Mouse (Mus musculus): ENCODE data around the gene Gal3st2b.
"Not testable (repeated sequence)": the region's sequence is repeated elsewhere in the genome, so short reads cannot be mapped to it uniquely, and the experiment has no call there.

Gal3st2b gene

DNA sequence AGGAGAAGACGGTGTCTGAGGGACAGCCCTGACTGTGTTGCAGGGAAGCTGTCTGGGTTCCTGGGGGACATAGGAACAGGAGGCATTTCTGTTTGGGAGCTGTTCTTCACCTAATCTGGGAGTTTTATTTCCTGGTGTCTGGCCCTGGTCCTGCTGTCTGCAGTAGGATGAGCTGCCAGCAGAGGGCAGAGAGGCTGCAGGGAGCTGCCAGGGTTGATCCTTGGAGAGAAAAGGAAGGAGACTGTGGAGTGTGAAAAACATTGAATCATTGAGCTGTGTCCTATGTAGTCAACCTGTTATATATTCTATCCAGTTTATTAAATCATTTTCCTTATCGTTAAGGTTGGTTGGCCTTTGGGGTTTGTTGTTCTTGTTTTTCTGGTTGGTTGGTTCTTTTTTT is 62.8 kb downstream of the Gal3st2b start:
- DNase-seq (ENCODE audit: low spot score in 2 of 2): not testable (repeated sequence)

DNA sequence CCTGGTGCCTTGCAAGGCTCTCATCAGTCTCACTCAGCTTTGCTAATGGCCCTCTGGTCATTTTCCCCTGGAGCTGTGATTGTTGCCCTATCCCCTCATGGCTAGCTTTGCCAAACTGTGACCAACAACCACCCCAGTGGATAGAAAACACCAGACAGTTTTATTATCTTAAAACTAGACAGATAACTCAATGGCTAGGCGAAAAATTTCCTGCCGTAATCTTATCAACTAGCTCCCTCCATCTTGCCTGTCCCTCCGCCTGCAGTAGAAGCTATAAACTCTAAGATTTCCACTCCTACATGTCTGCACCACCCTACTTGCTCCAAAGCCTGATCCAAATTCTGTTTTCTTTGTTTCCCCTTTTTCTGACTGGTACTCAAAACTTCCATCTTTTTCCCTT is 68.1 kb downstream of the Gal3st2b start:
- no peak for DNase-seq (ENCODE audit: low spot score in 2 of 2)

GRCm38 (mm10) chr1:93988786-93989185 is 70.7 kb downstream of the Gal3st2b start:
- no peak for DNase-seq (ENCODE audit: low spot score in 2 of 2)

- DNase-seq (ENCODE audit: low spot score in 2 of 2): not testable (repeated sequence)
Measured at GRCm38 (mm10) chr1:93990209-93990608, 72.1 kb downstream of the Gal3st2b start, which contains the start of gene Gal3st2c. Gene Gal3st2c, plus strand, starts transcription at chr1:93990509.

- not testable (repeated sequence) for DNase-seq (ENCODE audit: low spot score in 2 of 2)
Measured at GRCm38 (mm10) chr1:93991068-93991467, 73.0 kb downstream of the Gal3st2b start.

DNA sequence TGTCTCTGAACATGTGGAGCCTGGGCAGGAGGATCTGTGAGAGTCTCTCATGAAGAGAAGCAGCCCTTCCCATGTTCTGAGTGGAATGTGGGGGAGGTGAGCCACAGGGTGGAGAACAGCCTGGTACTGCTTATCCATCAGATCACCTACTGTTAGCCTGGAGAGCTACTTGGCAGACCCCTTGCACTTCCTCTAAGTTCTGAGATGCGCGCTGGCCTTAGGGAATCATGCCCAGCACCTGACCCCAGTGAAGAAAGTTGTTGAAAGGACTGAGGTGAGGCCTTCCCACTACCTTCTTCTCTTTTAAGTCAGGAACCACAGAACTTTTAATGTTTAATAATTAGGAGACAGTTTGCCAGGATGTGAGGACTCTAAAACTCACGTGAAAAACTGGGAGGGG is 73.4 kb downstream of the Gal3st2b start:
- DNase-seq (ENCODE audit: low spot score in 2 of 2): not testable (repeated sequence)

All from right cerebral cortex, postnatal 36 days (tissue).